Mouse (Mus musculus) lung, adult 2 months (tissue): ENCODE measurements around the gene Xpot.

Experiments
- CTCF ChIP-seq: fragments of 200-500 bp; IDR thresholded peaks from 2 replicates; pipeline ENCODE4 v1.5.1; 2011; ENCODE audit warnings: mild to moderate bottlenecking, low read length, control low read depth; ENCODE audit not compliant: insufficient read depth
- POLR2A ChIP-seq: fragments of 200-500 bp; IDR thresholded peaks from 2 replicates; pipeline ENCODE4 v1.6.1; 2011; ENCODE audit warnings: low read depth, mild to moderate bottlenecking, control low read depth, low read length, borderline replicate concordance; ENCODE audit errors: extremely low read depth

GRCm38 (mm10) chr10:121622431-121622830 lies 3.7 kb downstream of the Xpot start:
- TF ChIP-seq CTCF (no peak), POLR2A (no peak)
